Mouse (Mus musculus) gastrocnemius, postnatal 4 days (tissue): ENCODE data around the gene Btaf1. TPM values are rescaled to one million over a fixed set of nuclear protein-coding genes. Genes with fewer than 3 reads are reported as not detected.
"Not testable (repeated sequence)": the region's sequence is repeated elsewhere in the genome, so short reads cannot be mapped to it uniquely, and the experiment has no call there.

Experiments used
- DNase-seq, 2 experiments: peaks; one replicate each; pipeline ENCODE4 v3.0.0; 2021 to 2022; ENCODE audit warnings: low spot score in 2 of 2, mixed read lengths in 2 of 2
- total RNA-seq, 2 experiments: library from RNA; stranded (reverse); gene quantifications; 2 replicates each; pipeline ENCODE4 v1.2.3; 2021

The Btaf1 gene
- total RNA-seq, 2 experiments from 2014 or later = 10.2 to 11.2 TPM

- DNase-seq = no peak
Observed at GRCm38 (mm10) chr19:36919466-36919865, 6.4 kb upstream of the Btaf1 start, which contains the start of gene Fgfbp3. TSS of gene Fgfbp3 (minus strand) at chr19:36919615.

GRCm38 (mm10) chr19:36922015-36922414 is 3.9 kb upstream of the Btaf1 start:
- no peak for DNase-seq

GRCm38 (mm10) chr19:36922936-36923335 is 2.9 kb upstream of the Btaf1 start:
- no peak for DNase-seq

GRCm38 (mm10) chr19:36926553-36927236 is 816 bp downstream of the Btaf1 start:
- DNase-seq = no peak

- DNase-seq = no peak
Observed at GRCm38 (mm10) chr19:36927800-36928361, 2.0 kb downstream of the Btaf1 start.

- no peak for DNase-seq
Observed at GRCm38 (mm10) chr19:36929816-36930215, 3.9 kb downstream of the Btaf1 start.

GRCm38 (mm10) chr19:36932097-36932496 is 6.2 kb downstream of the Btaf1 start:
- DNase-seq = no peak

GRCm38 (mm10) chr19:36932613-36933012 is 6.7 kb downstream of the Btaf1 start:
- no peak for DNase-seq

- no peak for DNase-seq
Observed at GRCm38 (mm10) chr19:36936285-36936684, 10.4 kb downstream of the Btaf1 start.

- DNase-seq = no peak
Observed at GRCm38 (mm10) chr19:36938008-36938407, 12.1 kb downstream of the Btaf1 start.

GRCm38 (mm10) chr19:36940064-36940463 is 14.2 kb downstream of the Btaf1 start:
- DNase-seq = no peak

GRCm38 (mm10) chr19:36953637-36954206 is 27.8 kb downstream of the Btaf1 start:
- DNase-seq = no peak

- no peak for DNase-seq
Observed at GRCm38 (mm10) chr19:36958331-36958730, 32.5 kb downstream of the Btaf1 start.

- no peak for DNase-seq
Observed at GRCm38 (mm10) chr19:36961320-36961719, 35.4 kb downstream of the Btaf1 start.

- DNase-seq = not testable (repeated sequence)
Observed at GRCm38 (mm10) chr19:36962544-36963260, 36.8 kb downstream of the Btaf1 start.

GRCm38 (mm10) chr19:37004557-37004956 is 78.7 kb downstream of the Btaf1 start:
- DNase-seq = no peak

GRCm38 (mm10) chr19:37009878-37010281 is 84.0 kb downstream of the Btaf1 start:
- DNase-seq = no peak

- no peak for DNase-seq
Observed at GRCm38 (mm10) chr19:37013461-37013860, 87.6 kb downstream of the Btaf1 start.

GRCm38 (mm10) chr19:37014173-37014939 is 88.5 kb downstream of the Btaf1 start:
- no peak for DNase-seq

GRCm38 (mm10) chr19:37016890-37017289 is 91.0 kb downstream of the Btaf1 start:
- DNase-seq = no peak

GRCm38 (mm10) chr19:37018411-37018810 is 92.5 kb downstream of the Btaf1 start:
- DNase-seq = peak in 1 of 2 experiments; percentile 37
